ENCODE assay signal across 9 mouse cellular contexts in genomic region chr6:113603993-113604392, GRCm38 (mm10). TPM values are rescaled to one million over a fixed set of nuclear protein-coding genes. Genes with fewer than 3 reads are reported as not detected.
A peak's percentile ranks its signal among the peaks of the same experiment; 100 is the strongest.
DNase-seq lines count a peak whose midpoint lies in the region; ATAC-seq and TF ChIP-seq lines count a peak whose summit lies in the region.
"Had no signal": no experiment of that assay in that cellular context is flagged by ENCODE, and none has a peak within 500 bp of the region (broad histone marks: within the 10 kb centered on the region; RNA-seq: fewer than 3 reads in every experiment).

No protein-coding gene starts in this region.

- no peak overlapping the region for H3K27ac ChIP-seq in heart, embryonic 12.5 days (ENCODE audit: poor library complexity, severe bottlenecking)
- 0 out of 2 replicates have a peak overlapping the region, but pooled peaks have one; percentile 40 for H3K27ac ChIP-seq in forebrain, embryonic 13.5 days
- no peak overlapping the region for H3K27ac ChIP-seq in liver, embryonic 14.5 days

- H3K36me3 ChIP-seq in heart, embryonic 12.5 days = no peaks in the 10 kb centered on the region
- peaks cover 34% of the 10 kb centered on the region for H3K36me3 ChIP-seq in E14TG2a.4 (ENCODE audit: insufficient read depth, low read length)
- H3K36me3 ChIP-seq in forebrain, embryonic 13.5 days (ENCODE audit: poor library complexity, severe bottlenecking) = peaks cover 9% of the 10 kb centered on the region; the same call in 1 of the 2 replicates
- no peaks in the 10 kb centered on the region; the same call in 1 of the 2 replicates for H3K36me3 ChIP-seq in liver, embryonic 14.5 days (replicated peaks; ENCODE audit: control insufficient read depth, insufficient read depth, low read depth)

- no peak for ATAC-seq in heart, embryonic 12.5 days (ENCODE audit: insufficient number of reproducible peaks, low FRiP score)
- no peak for ATAC-seq in forebrain, embryonic 13.5 days
- ATAC-seq in liver, embryonic 14.5 days (ENCODE audit: insufficient read depth) = no peak

- 45% methylated on average over 12 of the region's 12 CpGs for WGBS in heart, embryonic 12.5 days
- 56% methylated on average over 12 of the region's 12 CpGs for WGBS in forebrain, embryonic 13.5 days
- WGBS in liver, embryonic 14.5 days (ENCODE audit: insufficient replicate concordance) = 44% methylated on average over 12 of the region's 12 CpGs

- no peaks in the 10 kb centered on the region for H3K9me3 ChIP-seq in heart, embryonic 12.5 days (replicated peaks)
- H3K9me3 ChIP-seq in E14TG2a.4 (ENCODE audit: low read length) = no peaks in the 10 kb centered on the region
- H3K9me3 ChIP-seq in forebrain, embryonic 13.5 days (replicated peaks) = no peaks in the 10 kb centered on the region
- no peaks in the 10 kb centered on the region for H3K9me3 ChIP-seq in liver, embryonic 14.5 days (ENCODE audit: control insufficient read depth, low read length)

- no peak for DNase-seq in heart, adult 11 months
- DNase-seq in liver, embryonic 14.5 days (ENCODE audit: low read depth in 3 of 3, low spot score in 3 of 3) = no peak
- no peak for DNase-seq in c-Kit-positive CD71-positive TER-119-positive erythroid progenitor cells, embryonic 14.5 days (ENCODE audit: low spot score)
- DNase-seq in adrenal gland, postnatal 25 days = no peak
- DNase-seq in adipocyte (ENCODE audit: low spot score) = no peak

- H3K4me3 ChIP-seq in heart, embryonic 12.5 days = peak overlapping the region; percentile 90
- H3K4me3 ChIP-seq in E14TG2a.4 (replicated peaks; ENCODE audit: low read length) = peak overlapping the region; percentile 97
- H3K4me3 ChIP-seq in forebrain, embryonic 13.5 days = peak overlapping the region; percentile 96
- H3K4me3 ChIP-seq in liver, embryonic 14.5 days (ENCODE audit: insufficient read depth in 1 of 2, low read depth in 2 of 2, low read length in 2 of 2) = peak overlapping the region; percentile 73 to 99

- no peaks in the 10 kb centered on the region for H3K27me3 ChIP-seq in heart, embryonic 12.5 days (replicated peaks)
- H3K27me3 ChIP-seq in E14TG2a.4 (ENCODE audit: insufficient read depth, low read length) = no peaks in the 10 kb centered on the region
- no peaks in the 10 kb centered on the region for H3K27me3 ChIP-seq in forebrain, embryonic 13.5 days
- H3K27me3 ChIP-seq in liver, embryonic 14.5 days (ENCODE audit: control insufficient read depth, insufficient read depth, low read length) = no peaks in the 10 kb centered on the region

- peak overlapping the region; percentile 86 for H3K4me2 ChIP-seq in heart, embryonic 12.5 days
- peak overlapping the region; percentile 93 for H3K4me2 ChIP-seq in forebrain, embryonic 13.5 days
- peak overlapping the region; percentile 82 for H3K4me2 ChIP-seq in liver, embryonic 14.5 days (ENCODE audit: low read depth)

- peak overlapping the region; percentile 93 for H3K9ac ChIP-seq in heart, embryonic 12.5 days
- H3K9ac ChIP-seq in forebrain, embryonic 13.5 days = peak overlapping the region; percentile 93; the same call in 1 of the 2 replicates
- H3K9ac ChIP-seq in liver, embryonic 14.5 days (replicated peaks) = peak overlapping the region; percentile 83; the same call in 1 of the 2 replicates

- no peak for TF ChIP-seq EP300 in liver, embryonic 14.5 days (IDR thresholded peaks at IDR 0.05; ENCODE audit: low read depth)

- peaks cover 15% of the 10 kb centered on the region for H3K4me1 ChIP-seq in heart, embryonic 12.5 days (replicated peaks)
- H3K4me1 ChIP-seq in E14TG2a.4 (replicated peaks; ENCODE audit: low read depth, low read length) = peaks cover 78% of the 10 kb centered on the region
- H3K4me1 ChIP-seq in forebrain, embryonic 13.5 days = peaks cover 22% of the 10 kb centered on the region
- peaks cover 8 to 19% of the 10 kb centered on the region in 2 experiments for H3K4me1 ChIP-seq in liver, embryonic 14.5 days (replicated peaks; ENCODE audit: control insufficient read depth in 2 of 2, insufficient read depth in 2 of 2, low read length in 1 of 2)

- TF ChIP-seq CTCF in E14TG2a.4 (conservative IDR thresholded peaks at IDR 0.05; ENCODE audit: low read length) = no peak
- no peak for TF ChIP-seq CTCF in liver, embryonic 14.5 days (IDR thresholded peaks at IDR 0.05; ENCODE audit: low read depth)

RNA-seq across cellular contexts. Expression of gene Brk1, which starts 0.6 kb away (rescaled TPM):
- 156 and 165 TPM in 2 replicates for polyA plus RNA-seq in heart, embryonic 12.5 days (2016; fragmentation: Nextera tagmentation; extraction: Ambion mirVana)
- 227 TPM in 2 replicates for polyA plus RNA-seq in forebrain, embryonic 13.5 days (2015; fragmentation: Nextera tagmentation; extraction: Ambion mirVana)
- polyA plus RNA-seq in liver, embryonic 14.5 days (2012; rRNA removed) = 66.6 and 71.1 TPM in 2 replicates
- polyA plus RNA-seq in liver, embryonic 14.5 days (2014; fragmentation: Nextera tagmentation; extraction: Ambion mirVana) = 86.4 and 88.8 TPM in 2 replicates
- total RNA-seq in adrenal gland, postnatal 25 days (2021) = 175 and 224 TPM in 2 replicates

RNA-seq across cellular contexts. Expression of gene Fancd2os, which starts 3.5 kb away (rescaled TPM):
- polyA plus RNA-seq in heart, embryonic 12.5 days (2016; fragmentation: Nextera tagmentation; extraction: Ambion mirVana) = 0.26 TPM in 1 of 2 replicates, not detected in the other
- 0.28 TPM in 1 of 2 replicates, not detected in the other for polyA plus RNA-seq in forebrain, embryonic 13.5 days (2015; fragmentation: Nextera tagmentation; extraction: Ambion mirVana)
- polyA plus RNA-seq in liver, embryonic 14.5 days (2012; rRNA removed) = 0.03 and 0.04 TPM in 2 replicates
- polyA plus RNA-seq in liver, embryonic 14.5 days (2014; fragmentation: Nextera tagmentation; extraction: Ambion mirVana) = 0.14 TPM in 1 of 2 replicates, not detected in the other
- 0.70 TPM in 1 of 2 replicates, not detected in the other for total RNA-seq in adrenal gland, postnatal 25 days (2021)
- total RNA-seq: hematopoietic stem cell, adult 5-6 weeks had no signal

RNA-seq across cellular contexts. Expression of gene Vhl, which starts 19.8 kb away (rescaled TPM):
- polyA plus RNA-seq in heart, embryonic 12.5 days (2016; fragmentation: Nextera tagmentation; extraction: Ambion mirVana) = 30.3 and 32.7 TPM in 2 replicates
- 57.3 and 63.9 TPM in 2 replicates for polyA plus RNA-seq in forebrain, embryonic 13.5 days (2015; fragmentation: Nextera tagmentation; extraction: Ambion mirVana)
- polyA plus RNA-seq in liver, embryonic 14.5 days (2012; rRNA removed) = 3.9 and 5.0 TPM in 2 replicates
- 7.4 and 8.0 TPM in 2 replicates for polyA plus RNA-seq in liver, embryonic 14.5 days (2014; fragmentation: Nextera tagmentation; extraction: Ambion mirVana)
- total RNA-seq in adrenal gland, postnatal 25 days (2021) = 31.6 and 32.6 TPM in 2 replicates

RNA-seq across cellular contexts. Expression of gene Irak2, which starts 34.3 kb away (rescaled TPM):
- 7.0 and 7.9 TPM in 2 replicates for polyA plus RNA-seq in heart, embryonic 12.5 days (2016; fragmentation: Nextera tagmentation; extraction: Ambion mirVana)
- polyA plus RNA-seq in forebrain, embryonic 13.5 days (2015; fragmentation: Nextera tagmentation; extraction: Ambion mirVana) = 0.77 and 0.96 TPM in 2 replicates
- 19.1 and 27.0 TPM in 2 replicates for polyA plus RNA-seq in liver, embryonic 14.5 days (2012; rRNA removed)
- polyA plus RNA-seq in liver, embryonic 14.5 days (2014; fragmentation: Nextera tagmentation; extraction: Ambion mirVana) = 4.9 and 7.0 TPM in 2 replicates
- 13.8 and 17.1 TPM in 2 replicates for total RNA-seq in adrenal gland, postnatal 25 days (2021)
